Mouse (Mus musculus): ENCODE measurements around the gene Mok. TPM values are rescaled to one million over a fixed set of nuclear protein-coding genes. Genes with fewer than 3 reads are reported as not detected.
A peak's percentile ranks its signal among the peaks of the same experiment; 100 is the strongest.

Gene Mok
- polyA plus RNA-seq, 1 experiment from 2014 or later, result 14.3 TPM

- Histone ChIP-seq H3K27ac (no peak overlapping the region), H3K4me1 (replicated peaks; ENCODE audit: control insufficient read depth, insufficient read depth, low read length) (peaks cover 12% of the 10 kb centered on the region), H3K9ac (peak overlapping the region; percentile 85; the same call in 1 of the 2 replicates), H3K36me3 (replicated peaks; ENCODE audit: control insufficient read depth, insufficient read depth) (peaks cover 12% of the 10 kb centered on the region), H3K4me3 (replicated peaks; ENCODE audit: low read length) (no peak overlapping the region), H3K9me3 (ENCODE audit: control insufficient read depth, low read length) (no peaks in the 10 kb centered on the region), H3K27me3 (ENCODE audit: control insufficient read depth, insufficient read depth, low read length) (peaks cover 7% of the 10 kb centered on the region; the same call in 1 of the 2 replicates), H3K4me2 (replicated peaks) (no peak overlapping the region; the same call in 1 of the 2 replicates)
- DNase-seq (ENCODE audit: low spot score) (no peak), ATAC-seq (ENCODE audit: low FRiP score) (no peak)
- WGBS, result 82% methylated on average over 12 of the region's 12 CpGs
These were observed 10.7 kb upstream of the Mok start for GRCm38 (mm10) chr12:110851414-110851813.

GRCm38 (mm10) chr12:110850929-110851256 lies 10.2 kb upstream of the Mok start:
- Histone ChIP-seq H3K36me3 (replicated peaks; ENCODE audit: control insufficient read depth, insufficient read depth) (peaks cover 10% of the 10 kb centered on the region), H3K27me3 (ENCODE audit: control insufficient read depth, insufficient read depth, low read length) (peaks cover 13% of the 10 kb centered on the region), H3K9me3 (ENCODE audit: control insufficient read depth, low read length) (no peaks in the 10 kb centered on the region), H3K9ac (peak overlapping the region; percentile 85), H3K4me1 (replicated peaks; ENCODE audit: control insufficient read depth, insufficient read depth, low read length) (peaks cover 15% of the 10 kb centered on the region), H3K27ac (no peak overlapping the region), H3K4me3 (replicated peaks; ENCODE audit: low read length) (peak overlapping the region; percentile 90), H3K4me2 (replicated peaks) (peak overlapping the region; percentile 63)
- DNase-seq (ENCODE audit: low spot score), result no peak
- no peak for ATAC-seq (ENCODE audit: low FRiP score)
- WGBS, result 21% methylated on average over 9 of the region's 9 CpGs

- peak; percentile 90 for ATAC-seq (ENCODE audit: low FRiP score)
- Histone ChIP-seq H3K4me3 (replicated peaks; ENCODE audit: low read length) (peak within 1 kb of the TSS; percentile 90), H3K4me1 (replicated peaks; ENCODE audit: control insufficient read depth, insufficient read depth, low read length) (peaks cover 19% of the 10 kb centered on the region), H3K27ac (peak within 1 kb of the TSS; percentile 51; the same call in 1 of the 2 replicates), H3K4me2 (replicated peaks) (peak within 1 kb of the TSS; percentile 63), H3K27me3 (ENCODE audit: control insufficient read depth, insufficient read depth, low read length) (peaks cover 17% of the 10 kb centered on the region), H3K36me3 (replicated peaks; ENCODE audit: control insufficient read depth, insufficient read depth) (peaks cover 4% of the 10 kb centered on the region; the same call in 1 of the 2 replicates), H3K9me3 (ENCODE audit: control insufficient read depth, low read length) (no peaks in the 10 kb centered on the region), H3K9ac (peak within 1 kb of the TSS; percentile 85)
- DNase-seq (ENCODE audit: low spot score), result peak; percentile 79
- under 1% methylated on average over 87 of the region's 89 CpGs for WGBS
These were observed 9.5 kb upstream of the Mok start, which contains the start of gene Zfp839 for GRCm38 (mm10) chr12:110850010-110850928. TSS of gene Zfp839 (plus strand) at chr12:110850253.

GRCm38 (mm10) chr12:110846191-110846765 lies 5.5 kb upstream of the Mok start:
- Histone ChIP-seq H3K36me3 (replicated peaks; ENCODE audit: control insufficient read depth, insufficient read depth) (no peaks in the 10 kb centered on the region), H3K4me2 (replicated peaks) (peak overlapping the region; percentile 54), H3K4me1 (replicated peaks; ENCODE audit: control insufficient read depth, insufficient read depth, low read length) (peaks cover 25% of the 10 kb centered on the region), H3K27me3 (ENCODE audit: control insufficient read depth, insufficient read depth, low read length) (peaks cover 28% of the 10 kb centered on the region), H3K27ac (no peak overlapping the region), H3K9ac (no peak overlapping the region), H3K4me3 (replicated peaks; ENCODE audit: low read length) (peak overlapping the region; percentile 31), H3K9me3 (ENCODE audit: control insufficient read depth, low read length) (no peaks in the 10 kb centered on the region)
- no peak for ATAC-seq (ENCODE audit: low FRiP score)
- WGBS, result 64% methylated on average over 6 of the region's 6 CpGs
- no peak for DNase-seq (ENCODE audit: low spot score)

GRCm38 (mm10) chr12:110845131-110845880 lies 4.6 kb upstream of the Mok start:
- Histone ChIP-seq H3K4me1 (replicated peaks; ENCODE audit: control insufficient read depth, insufficient read depth, low read length) (peaks cover 16% of the 10 kb centered on the region), H3K36me3 (replicated peaks; ENCODE audit: control insufficient read depth, insufficient read depth) (no peaks in the 10 kb centered on the region), H3K27ac (no peak overlapping the region), H3K4me2 (replicated peaks) (peak overlapping the region; percentile 54), H3K4me3 (replicated peaks; ENCODE audit: low read length) (peak overlapping the region; percentile 31), H3K27me3 (ENCODE audit: control insufficient read depth, insufficient read depth, low read length) (peaks cover 28% of the 10 kb centered on the region), H3K9me3 (ENCODE audit: control insufficient read depth, low read length) (no peaks in the 10 kb centered on the region), H3K9ac (0 out of 2 replicates have a peak overlapping the region, but pooled peaks have one; percentile 30)
- peak; percentile 88 for DNase-seq (ENCODE audit: low spot score)
- peak; percentile 66 for ATAC-seq (ENCODE audit: low FRiP score)
- 1% methylated on average over 36 of the region's 36 CpGs for WGBS

- H3K9me3 ChIP-seq (ENCODE audit: control insufficient read depth, low read length), result no peaks in the 10 kb centered on the region
- peaks cover 22% of the 10 kb centered on the region for H3K4me1 ChIP-seq (replicated peaks; ENCODE audit: control insufficient read depth, insufficient read depth, low read length)
- peak overlapping the region; percentile 31 for H3K4me3 ChIP-seq (replicated peaks; ENCODE audit: low read length)
- H3K27ac ChIP-seq, result no peak overlapping the region
- peak overlapping the region; percentile 38; the same call in 1 of the 2 replicates for H3K9ac ChIP-seq
- DNase-seq (ENCODE audit: low spot score) (peak; percentile 35), ATAC-seq (ENCODE audit: low FRiP score) (no peak)
- peaks cover 28% of the 10 kb centered on the region for H3K27me3 ChIP-seq (ENCODE audit: control insufficient read depth, insufficient read depth, low read length)
- H3K4me2 ChIP-seq (replicated peaks), result peak overlapping the region; percentile 54
- H3K36me3 ChIP-seq (replicated peaks; ENCODE audit: control insufficient read depth, insufficient read depth), result no peaks in the 10 kb centered on the region
- under 1% methylated on average over 42 of the region's 42 CpGs for WGBS
These were observed 3.7 kb upstream of the Mok start for GRCm38 (mm10) chr12:110844227-110845130.

GRCm38 (mm10) chr12:110843194-110844048 lies 2.7 kb upstream of the Mok start:
- Histone ChIP-seq H3K4me1 (replicated peaks; ENCODE audit: control insufficient read depth, insufficient read depth, low read length) (peaks cover 23% of the 10 kb centered on the region), H3K9me3 (ENCODE audit: control insufficient read depth, low read length) (no peaks in the 10 kb centered on the region), H3K4me2 (replicated peaks) (peak overlapping the region; percentile 54), H3K4me3 (replicated peaks; ENCODE audit: low read length) (peak overlapping the region; percentile 31), H3K27ac (no peak overlapping the region), H3K27me3 (ENCODE audit: control insufficient read depth, insufficient read depth, low read length) (peaks cover 28% of the 10 kb centered on the region), H3K9ac (peak overlapping the region; percentile 38; the same call in 1 of the 2 replicates), H3K36me3 (replicated peaks; ENCODE audit: control insufficient read depth, insufficient read depth) (no peaks in the 10 kb centered on the region)
- 20% methylated on average over 32 of the region's 32 CpGs for WGBS
- DNase-seq (ENCODE audit: low spot score) (peak; percentile 88), ATAC-seq (ENCODE audit: low FRiP score) (no peak)

Data from hindbrain, embryonic 14.5 days (tissue).